Mouse (Mus musculus) limb, embryonic 15.5 days (tissue): ENCODE results near the gene Oca2. TPM values are rescaled to one million over a fixed set of nuclear protein-coding genes. Genes with fewer than 3 reads are reported as not detected.

Source experiments
- ATAC-seq: fragments of 200-750 bp; cut with Nextera tagmentation; 2 replicates; pipeline ENCODE4 v1.8.0; 2017; ENCODE audit warnings: low read depth, moderate TSS enrichment; ENCODE audit not compliant: insufficient number of reproducible peaks, low FRiP score, low TSS enrichment
- H3K27ac ChIP-seq: fragments of 300-500 bp; sonication (generic); 2 replicates; pipeline ENCODE4 v1.5.1; 2015; ENCODE audit warnings: moderate library complexity, mild to moderate bottlenecking, inconsistent platforms
- H3K27me3 ChIP-seq: fragments of 300-500 bp; sonication (generic); 2 replicates; pipeline ENCODE4 v1.6.1; 2015; ENCODE audit warnings: inconsistent platforms
- H3K36me3 ChIP-seq: fragments of 300-500 bp; sonication (generic); 2 replicates; pipeline ENCODE4 v1.6.1; 2015; ENCODE audit warnings: inconsistent platforms
- H3K4me1 ChIP-seq: fragments of 300-500 bp; sonication (generic); 2 replicates; pipeline ENCODE4 v1.6.1; 2015; ENCODE audit warnings: inconsistent platforms
- H3K4me2 ChIP-seq: fragments of 300-500 bp; sonication (generic); 2 replicates; pipeline ENCODE4 v1.6.1; 2015; ENCODE audit warnings: mild to moderate bottlenecking, inconsistent platforms
- H3K4me3 ChIP-seq: fragments of 300-500 bp; sonication (generic); 2 replicates; pipeline ENCODE4 v1.5.1; 2015; ENCODE audit warnings: mild to moderate bottlenecking, inconsistent platforms
- H3K9ac ChIP-seq: fragments of 300-500 bp; sonication (generic); 2 replicates; pipeline ENCODE4 v1.6.1; 2015; ENCODE audit warnings: inconsistent platforms
- H3K9me3 ChIP-seq: fragments of 300-500 bp; sonication (generic); 2 replicates; pipeline ENCODE4 v1.6.1; 2016; ENCODE audit warnings: inconsistent platforms
- WGBS: fragments of 180-500 bp; shearing (Covaris S2); methylation state at CpG from one replicate; pipeline ENCODE4 v1.1.7; 2015; 5-methylcytosine and 5-hydroxymethylcytosine counted together
- polyA plus RNA-seq: library from polyadenylated mRNA; unstranded; fragments of >200 nt; fragmentation: Nextera tagmentation; extraction: Ambion mirVana; gene quantifications from 2 replicates; pipeline ENCODE4 v1.2.1, GENCODE M21; 2015

Oca2 gene
- polyA plus RNA-seq, 1 experiment from 2014 or later: 0.06 TPM

GRCm38 (mm10) chr7:56277506-56277905 lies 37.9 kb downstream of the Oca2 start:
- Histone ChIP-seq H3K4me2 (no peak overlapping the region), H3K27me3 (no peaks in the 10 kb centered on the region), H3K9me3 (no peaks in the 10 kb centered on the region), H3K4me1 (no peaks in the 10 kb centered on the region), H3K36me3 (no peaks in the 10 kb centered on the region), H3K4me3 (no peak overlapping the region), H3K27ac (no peak overlapping the region), H3K9ac (no peak overlapping the region)
- no peak for ATAC-seq
- WGBS: 93% methylated on average over 2 of the region's 2 CpGs

GRCm38 (mm10) chr7:56291468-56292115 lies 52.0 kb downstream of the Oca2 start:
- H3K27me3 ChIP-seq: no peaks in the 10 kb centered on the region
- H3K4me2 ChIP-seq: no peak overlapping the region
- WGBS: 31% methylated on average over 6 of the region's 6 CpGs
- H3K36me3 ChIP-seq: no peaks in the 10 kb centered on the region
- H3K9me3 ChIP-seq: no peaks in the 10 kb centered on the region
- H3K27ac ChIP-seq: no peak overlapping the region
- H3K4me3 ChIP-seq: no peak overlapping the region
- no peak overlapping the region for H3K9ac ChIP-seq
- no peak for ATAC-seq
- no peaks in the 10 kb centered on the region for H3K4me1 ChIP-seq

GRCm38 (mm10) chr7:56304408-56304807 lies 64.8 kb downstream of the Oca2 start:
- no peak overlapping the region for H3K9ac ChIP-seq
- H3K27me3 ChIP-seq: no peaks in the 10 kb centered on the region
- no peak overlapping the region for H3K27ac ChIP-seq
- H3K9me3 ChIP-seq: no peaks in the 10 kb centered on the region
- H3K4me2 ChIP-seq: no peak overlapping the region
- H3K36me3 ChIP-seq: no peaks in the 10 kb centered on the region
- no peaks in the 10 kb centered on the region for H3K4me1 ChIP-seq
- WGBS: 22% methylated on average over 1 of the region's 1 CpGs
- ATAC-seq: no peak
- H3K4me3 ChIP-seq: no peak overlapping the region

- H3K27ac ChIP-seq: no peak overlapping the region
- H3K4me3 ChIP-seq: no peak overlapping the region
- WGBS: 92% methylated on average over 5 of the region's 5 CpGs
Measured at GRCm38 (mm10) chr7:56314358-56314757, 74.8 kb downstream of the Oca2 start.

GRCm38 (mm10) chr7:56315630-56316529 lies 76.3 kb downstream of the Oca2 start:
- H3K27me3 ChIP-seq: no peaks in the 10 kb centered on the region
- ATAC-seq: no peak
- no peak overlapping the region for H3K4me3 ChIP-seq
- H3K9me3 ChIP-seq: no peaks in the 10 kb centered on the region
- no peak overlapping the region for H3K27ac ChIP-seq
- no peaks in the 10 kb centered on the region for H3K4me1 ChIP-seq
- H3K4me2 ChIP-seq: no peak overlapping the region
- H3K36me3 ChIP-seq: no peaks in the 10 kb centered on the region
- H3K9ac ChIP-seq: no peak overlapping the region
- 47% methylated on average over 7 of the region's 7 CpGs for WGBS

More at GRCm38 (mm10) chr7:56314358-56314757, 74.8 kb downstream of the Oca2 start:
- no peak for ATAC-seq
- Histone ChIP-seq H3K27me3 (no peaks in the 10 kb centered on the region), H3K9me3 (no peaks in the 10 kb centered on the region), H3K36me3 (no peaks in the 10 kb centered on the region), H3K4me2 (no peak overlapping the region), H3K4me1 (no peaks in the 10 kb centered on the region), H3K9ac (no peak overlapping the region)

GRCm38 (mm10) chr7:56327738-56328137 lies 88.2 kb downstream of the Oca2 start:
- Histone ChIP-seq H3K4me2 (no peak overlapping the region), H3K27me3 (no peaks in the 10 kb centered on the region), H3K9me3 (no peaks in the 10 kb centered on the region), H3K27ac (no peak overlapping the region), H3K36me3 (no peaks in the 10 kb centered on the region), H3K4me1 (no peaks in the 10 kb centered on the region), H3K4me3 (no peak overlapping the region), H3K9ac (no peak overlapping the region)
- ATAC-seq: no peak
- 42% methylated on average over 4 of the region's 4 CpGs for WGBS

GRCm38 (mm10) chr7:56348528-56348927 lies 109.0 kb downstream of the Oca2 start:
- no peak for ATAC-seq
- WGBS: 48% methylated on average over 3 of the region's 3 CpGs
- Histone ChIP-seq H3K36me3 (no peaks in the 10 kb centered on the region), H3K4me1 (no peaks in the 10 kb centered on the region), H3K4me2 (no peak overlapping the region), H3K9me3 (no peaks in the 10 kb centered on the region), H3K27ac (no peak overlapping the region), H3K27me3 (no peaks in the 10 kb centered on the region), H3K9ac (no peak overlapping the region), H3K4me3 (no peak overlapping the region)

GRCm38 (mm10) chr7:56356658-56357342 lies 117.2 kb downstream of the Oca2 start:
- no peaks in the 10 kb centered on the region for H3K27me3 ChIP-seq
- H3K4me3 ChIP-seq: no peak overlapping the region
- H3K4me1 ChIP-seq: no peaks in the 10 kb centered on the region
- no peak overlapping the region for H3K9ac ChIP-seq
- H3K9me3 ChIP-seq: no peaks in the 10 kb centered on the region
- 89% methylated on average over 4 of the region's 4 CpGs for WGBS
- no peak overlapping the region for H3K27ac ChIP-seq
- no peak overlapping the region for H3K4me2 ChIP-seq
- H3K36me3 ChIP-seq: no peaks in the 10 kb centered on the region
- no peak for ATAC-seq

GRCm38 (mm10) chr7:56381750-56382421 lies 142.3 kb downstream of the Oca2 start:
- Histone ChIP-seq H3K36me3 (no peaks in the 10 kb centered on the region), H3K27ac (no peak overlapping the region), H3K4me3 (no peak overlapping the region), H3K4me1 (no peaks in the 10 kb centered on the region), H3K4me2 (no peak overlapping the region), H3K9ac (no peak overlapping the region), H3K27me3 (no peaks in the 10 kb centered on the region), H3K9me3 (no peaks in the 10 kb centered on the region)
- no peak for ATAC-seq
- 76% methylated on average over 4 of the region's 4 CpGs for WGBS

- Histone ChIP-seq H3K36me3 (no peaks in the 10 kb centered on the region), H3K4me2 (no peak overlapping the region), H3K4me1 (no peaks in the 10 kb centered on the region), H3K27me3 (no peaks in the 10 kb centered on the region), H3K9ac (no peak overlapping the region), H3K4me3 (no peak overlapping the region), H3K27ac (no peak overlapping the region), H3K9me3 (no peaks in the 10 kb centered on the region)
- 69% methylated on average over 1 of the region's 1 CpGs for WGBS
- no peak for ATAC-seq
Measured at GRCm38 (mm10) chr7:56382706-56383105, 143.1 kb downstream of the Oca2 start.

GRCm38 (mm10) chr7:56388295-56388694 lies 148.7 kb downstream of the Oca2 start:
- Histone ChIP-seq H3K9me3 (no peaks in the 10 kb centered on the region), H3K9ac (no peak overlapping the region), H3K36me3 (no peaks in the 10 kb centered on the region), H3K27me3 (no peaks in the 10 kb centered on the region), H3K4me1 (no peaks in the 10 kb centered on the region), H3K4me3 (no peak overlapping the region), H3K4me2 (no peak overlapping the region), H3K27ac (no peak overlapping the region)
- no peak for ATAC-seq
- 73% methylated on average over 2 of the region's 2 CpGs for WGBS
